Mouse (Mus musculus) heart, postnatal 14 days (tissue): ENCODE data around the gene Bcas3. TPM values are rescaled to one million over a fixed set of nuclear protein-coding genes. Genes with fewer than 3 reads are reported as not detected.

ENCODE experiments used
- DNase-seq, 2 experiments: peaks; one replicate each; pipeline ENCODE4 v3.0.0; 2021 to 2022
- intact Hi-C: fragments of 180-260 bp; cut with DNase I; formaldehyde crosslinking; loops from one replicate; pipeline ENCODE4 v1.15.1; 2025
- total RNA-seq, 2 experiments: library from RNA; stranded (reverse); gene quantifications; 2 replicates each; pipeline ENCODE4 v1.2.3; 2021

Gene Bcas3
- total RNA-seq, 2 experiments from 2014 or later = 33.7 to 39.2 TPM

- intact Hi-C loops = no loop called here
- no peak for DNase-seq
Measured at GRCm38 (mm10) chr11:85361621-85362020, 8.7 kb downstream of the Bcas3 start.

- DNase-seq = no peak
- intact Hi-C loops = no loop called here
Measured at GRCm38 (mm10) chr11:85366168-85366567, 13.2 kb downstream of the Bcas3 start.

DNA sequence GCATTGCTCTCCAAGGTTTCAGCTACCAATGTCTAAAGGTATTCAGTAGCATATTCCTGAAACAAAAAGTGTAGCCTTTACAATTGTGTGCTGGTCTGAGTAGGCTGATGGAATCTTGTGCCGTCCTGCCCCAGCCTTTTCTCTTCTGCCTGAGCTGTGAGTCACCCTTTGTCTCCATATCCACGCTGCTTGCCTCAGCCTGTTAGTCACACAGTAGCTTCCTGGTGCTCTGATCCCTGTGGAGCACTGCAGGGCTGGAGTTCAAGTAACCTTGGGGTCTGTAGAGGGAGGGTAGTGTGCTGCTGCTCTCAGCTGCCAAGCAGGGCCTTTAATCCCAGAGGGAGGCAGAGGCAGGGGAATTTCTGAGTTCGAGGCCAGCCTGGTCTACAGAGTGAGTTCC, 14.9 kb downstream of the Bcas3 start:
- intact Hi-C loops = no loop called here
- DNase-seq = no peak

- intact Hi-C loops = no loop called here
- DNase-seq = no peak
Measured at GRCm38 (mm10) chr11:85379091-85379490, 26.1 kb downstream of the Bcas3 start.

- intact Hi-C loops = loop anchor here (5.0 to 10.0 kb wide), 3 partner anchors 87 to 785 kb away; no protein-coding TSS in a partner anchor
- no peak for DNase-seq
Measured at GRCm38 (mm10) chr11:85380046-85380445, 27.1 kb downstream of the Bcas3 start.

- intact Hi-C loops = loop anchor here (2.0 to 10.0 kb wide), 4 partner anchors 85 to 783 kb away; no protein-coding TSS in a partner anchor
- peak; percentile 76 to 79 for DNase-seq
Measured at GRCm38 (mm10) chr11:85382055-85382454, 29.1 kb downstream of the Bcas3 start.

DNA sequence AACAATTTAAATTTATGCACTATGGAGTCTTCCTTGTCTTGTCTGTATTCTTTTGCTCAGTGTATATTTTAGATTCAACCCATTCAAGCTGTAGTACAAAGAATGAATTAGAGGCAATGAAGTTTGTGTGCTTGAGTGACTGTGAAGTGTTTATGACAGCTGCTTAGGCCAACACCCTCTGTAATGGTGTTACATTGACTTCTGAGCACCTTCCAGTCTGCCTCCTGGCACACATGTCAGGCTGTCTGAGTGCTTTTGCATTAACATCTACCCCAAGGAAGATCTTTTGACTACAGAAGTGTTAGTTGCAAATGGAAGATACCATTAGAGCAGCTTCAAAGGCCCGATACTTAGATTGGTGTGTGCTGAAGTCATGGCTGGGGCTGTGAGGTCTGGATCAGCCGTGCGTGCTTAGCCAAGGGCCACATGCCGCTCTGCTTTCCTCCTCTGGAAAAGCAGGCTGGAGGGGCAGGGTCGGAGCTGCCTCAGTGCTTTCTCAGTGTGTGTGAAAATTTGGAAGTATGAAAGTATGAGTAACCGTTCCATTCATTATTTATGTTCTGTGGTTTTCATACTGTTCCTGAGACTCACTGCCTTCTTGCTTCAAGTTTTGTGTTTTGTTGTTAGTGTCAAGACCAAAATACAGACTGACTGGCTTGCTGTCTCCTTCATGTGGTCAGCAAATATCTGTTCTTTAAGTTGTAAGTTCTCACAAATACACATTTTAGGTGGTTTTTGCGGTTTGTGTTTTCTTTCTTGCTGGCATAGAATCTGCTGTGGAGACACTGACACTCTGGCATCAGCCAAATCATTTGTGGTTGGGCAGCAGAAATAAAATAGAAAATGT, 31.2 kb downstream of the Bcas3 start:
- no peak for DNase-seq
- intact Hi-C loops = loop anchor here (2.0 to 10.0 kb wide), 4 partner anchors 83 to 781 kb away; no protein-coding TSS in a partner anchor

- intact Hi-C loops = loop anchor here (5.0 kb wide), 1 partner anchor 70 kb away; no protein-coding TSS in a partner anchor
- DNase-seq = peak; percentile 12 to 37
Measured at GRCm38 (mm10) chr11:85392179-85392863, 39.4 kb downstream of the Bcas3 start.

- DNase-seq = peak in 1 of 2 experiments; percentile 5
- intact Hi-C loops = loop anchor here (5.0 kb wide), 1 partner anchor 69 kb away; no protein-coding TSS in a partner anchor
Measured at GRCm38 (mm10) chr11:85392864-85393220, 39.9 kb downstream of the Bcas3 start.

DNA sequence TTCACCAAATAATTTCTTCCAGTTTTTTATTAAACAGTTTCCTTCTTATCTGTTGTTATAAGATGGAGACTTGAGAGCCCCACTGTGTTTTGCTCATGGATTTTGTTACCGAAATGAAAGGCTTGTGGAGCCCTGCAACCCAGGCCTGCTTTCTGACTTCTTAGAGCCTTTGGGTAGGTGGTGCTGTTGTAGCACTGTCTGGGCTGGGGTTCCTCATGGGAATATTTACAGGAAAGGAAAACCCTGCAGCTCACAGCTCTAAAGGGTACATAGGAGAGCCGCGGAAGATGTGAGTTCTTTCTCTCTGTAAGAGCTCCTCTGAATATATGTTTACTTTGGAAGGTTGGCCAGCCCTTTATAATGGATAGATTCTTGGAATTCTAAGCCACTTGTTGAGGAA, 41.0 kb downstream of the Bcas3 start:
- peak in 1 of 2 experiments; percentile 16 for DNase-seq
- intact Hi-C loops = loop anchor here (5.0 kb wide), 1 partner anchor 68 kb away; no protein-coding TSS in a partner anchor

DNA sequence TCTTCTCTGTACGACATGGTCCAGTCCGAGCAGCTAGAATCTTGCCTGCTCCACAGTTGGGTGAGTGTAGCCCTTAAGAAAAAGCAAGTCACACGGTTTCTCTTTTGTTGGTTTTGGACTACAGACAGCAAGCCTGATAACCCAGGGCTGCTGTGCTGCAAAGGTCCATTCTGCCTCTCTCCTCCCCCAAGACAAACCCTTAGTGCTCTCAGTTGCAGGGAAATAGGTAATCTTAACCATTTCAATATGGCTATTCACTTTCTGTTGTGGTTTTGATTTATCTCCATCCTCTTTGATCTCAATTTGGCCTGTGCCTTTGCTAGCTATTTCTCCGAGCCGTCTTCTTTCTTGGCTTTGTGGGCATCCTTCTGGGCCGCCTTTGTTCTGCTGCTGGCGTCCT, 42.4 kb downstream of the Bcas3 start:
- intact Hi-C loops = no loop called here
- no peak for DNase-seq

- peak; percentile 22 to 40 for DNase-seq
- intact Hi-C loops = no loop called here
Measured at GRCm38 (mm10) chr11:85406531-85406930, 53.6 kb downstream of the Bcas3 start.

GRCm38 (mm10) chr11:85407700-85408099, 54.7 kb downstream of the Bcas3 start:
- intact Hi-C loops = no loop called here
- DNase-seq = no peak

DNA sequence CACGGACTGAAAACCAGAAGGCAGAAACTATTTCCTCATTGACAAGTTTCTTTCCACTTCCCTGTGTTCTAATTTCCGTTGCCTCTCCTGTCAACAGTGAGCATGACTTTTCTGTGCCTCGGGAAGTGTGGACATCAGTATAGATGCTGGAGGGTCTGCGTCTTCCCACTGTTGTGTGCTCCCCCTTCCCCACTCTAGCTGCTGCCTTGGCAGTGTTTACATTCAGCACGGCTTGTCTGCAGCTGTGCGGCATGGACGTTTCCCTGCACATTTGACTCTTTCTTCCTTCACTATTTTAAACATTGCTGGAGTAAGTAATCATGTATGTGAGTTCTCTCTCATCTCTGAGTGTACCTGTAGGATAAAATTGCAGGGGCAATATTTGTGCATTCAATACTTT, 59.4 kb downstream of the Bcas3 start:
- intact Hi-C loops = no loop called here
- DNase-seq = no peak

GRCm38 (mm10) chr11:85414476-85414875, 61.5 kb downstream of the Bcas3 start:
- DNase-seq = no peak
- intact Hi-C loops = no loop called here

- intact Hi-C loops = no loop called here
- DNase-seq = no peak
Measured at GRCm38 (mm10) chr11:85427353-85427752, 74.4 kb downstream of the Bcas3 start.

- intact Hi-C loops = no loop called here
- peak; percentile 9 to 13 for DNase-seq
Measured at GRCm38 (mm10) chr11:85428227-85428626, 75.3 kb downstream of the Bcas3 start.

GRCm38 (mm10) chr11:85430743-85431448, 77.9 kb downstream of the Bcas3 start:
- intact Hi-C loops = no loop called here
- peak in 1 of 2 experiments; percentile 9 for DNase-seq

DNA sequence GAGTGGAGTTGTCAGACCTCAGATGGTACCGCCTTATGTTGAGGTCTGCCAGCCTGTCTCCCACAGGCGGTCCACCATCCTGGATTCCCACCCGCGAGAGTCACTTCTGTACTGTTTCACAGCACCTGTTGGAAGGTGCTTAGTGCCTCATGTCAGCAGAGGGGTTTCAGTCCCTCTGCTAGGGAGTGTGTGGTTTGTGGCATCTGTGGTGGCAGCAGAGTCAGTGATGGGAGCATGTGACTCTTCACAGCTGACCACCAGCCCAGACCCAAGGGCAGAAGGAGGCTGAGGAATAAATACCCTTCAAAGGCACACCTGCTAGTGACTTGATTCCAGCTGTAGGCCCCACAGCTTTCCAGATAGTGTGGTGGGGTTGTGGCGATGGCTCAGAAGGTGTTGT, 94.4 kb downstream of the Bcas3 start:
- DNase-seq = no peak
- intact Hi-C loops = no loop called here

DNA sequence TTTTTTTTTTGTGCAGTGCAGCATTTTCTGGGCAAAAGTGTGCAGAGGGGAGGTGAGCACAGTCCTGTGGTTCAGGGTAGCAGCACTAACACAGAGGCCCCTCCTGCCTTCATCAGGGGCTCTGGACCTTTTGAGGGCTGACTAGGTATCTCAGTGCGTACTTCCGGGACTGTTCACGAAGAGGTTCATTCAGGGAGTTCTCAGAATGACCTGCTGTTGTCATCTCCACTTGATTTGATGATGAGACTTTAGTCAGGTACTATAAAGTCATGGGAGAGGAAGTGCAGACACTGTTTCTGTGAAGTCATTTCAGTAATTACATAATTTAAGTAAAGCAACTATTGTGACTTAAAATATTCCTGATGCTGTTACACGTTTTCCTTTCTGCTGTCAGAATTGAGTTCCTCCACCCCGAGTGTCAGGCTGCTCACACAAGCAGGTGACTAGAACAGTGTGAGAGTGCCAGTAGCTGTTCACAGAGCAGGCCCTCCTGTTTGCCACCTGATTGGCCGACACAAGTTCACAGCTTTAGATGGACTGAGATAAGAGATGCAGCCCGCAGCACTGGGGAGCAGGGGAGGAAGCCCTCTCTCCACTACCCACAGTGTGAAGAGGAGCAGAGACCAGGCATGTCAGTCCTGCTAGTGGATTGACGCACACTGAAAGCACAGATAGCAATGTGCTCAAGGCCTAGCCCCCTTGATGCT, 100.8 kb downstream of the Bcas3 start:
- intact Hi-C loops = no loop called here
- no peak for DNase-seq
